Mouse (Mus musculus): ENCODE measurements around the gene Fam78a. TPM values are rescaled to one million over a fixed set of nuclear protein-coding genes. Genes with fewer than 3 reads are reported as not detected.

The Fam78a gene
- 28.7 and 34.9 TPM in 2 replicates for total RNA-seq (2014; rRNA removed; ENCODE audit: low replicate concordance)
- polyA plus RNA-seq (2015; fragmentation: Nextera tagmentation; extraction: Ambion mirVana): 14.6 and 18.0 TPM in 2 replicates

- peak within 1 kb of the TSS; percentile 97 for H3K4me2 ChIP-seq (ENCODE audit: low read depth, low read length)
- peaks cover 28% of the 10 kb centered on the region for H3K4me1 ChIP-seq (ENCODE audit: control insufficient read depth, insufficient read depth)
- peak within 1 kb of the TSS; percentile 73 for H3K9ac ChIP-seq (replicated peaks; ENCODE audit: low read depth, low read length)
- under 1% methylated on average over 65 of the region's 68 CpGs for WGBS
- ATAC-seq (ENCODE audit: insufficient read depth, low read depth) (peak; percentile 28), DNase-seq (ENCODE audit: low spot score) (peak; percentile 82)
- no peaks in the 10 kb centered on the region for H3K36me3 ChIP-seq (replicated peaks; ENCODE audit: control insufficient read depth, insufficient read depth, low read length)
- no peaks in the 10 kb centered on the region for H3K27me3 ChIP-seq (ENCODE audit: control insufficient read depth, insufficient read depth, low read length)
- H3K27ac ChIP-seq (ENCODE audit: low read depth): peak within 1 kb of the TSS; percentile 90
- no peaks in the 10 kb centered on the region for H3K9me3 ChIP-seq (replicated peaks; ENCODE audit: control insufficient read depth, low read length)
- TF ChIP-seq EP300 (IDR thresholded peaks at IDR 0.05; ENCODE audit: low read depth) (no peak), CTCF (IDR thresholded peaks at IDR 0.05; ENCODE audit: low read depth) (no peak)
- H3K4me3 ChIP-seq (ENCODE audit: low read depth, low read length): peak within 1 kb of the TSS; percentile 67
These were observed at the start of gene Fam78a for GRCm38 (mm10) chr2:32084111-32084871. Gene Fam78a (minus strand): TSS chr2:32084857.

- WGBS: 6% methylated on average over 2 of the region's 2 CpGs
- peaks cover 21% of the 10 kb centered on the region for H3K4me1 ChIP-seq (ENCODE audit: control insufficient read depth, insufficient read depth)
These were observed 49.4 kb upstream of the Fam78a start for GRCm38 (mm10) chr2:32134039-32134438.

GRCm38 (mm10) chr2:32132567-32132992 is 47.9 kb upstream of the Fam78a start:
- Histone ChIP-seq H3K36me3 (replicated peaks; ENCODE audit: control insufficient read depth, insufficient read depth, low read length) (no peaks in the 10 kb centered on the region), H3K4me1 (ENCODE audit: control insufficient read depth, insufficient read depth) (peaks cover 28% of the 10 kb centered on the region), H3K9ac (replicated peaks; ENCODE audit: low read depth, low read length) (no peak overlapping the region), H3K27me3 (ENCODE audit: control insufficient read depth, insufficient read depth, low read length) (no peaks in the 10 kb centered on the region), H3K4me3 (ENCODE audit: low read depth, low read length) (no peak overlapping the region), H3K27ac (ENCODE audit: low read depth) (no peak overlapping the region), H3K9me3 (replicated peaks; ENCODE audit: control insufficient read depth, low read length) (no peaks in the 10 kb centered on the region), H3K4me2 (ENCODE audit: low read depth, low read length) (no peak overlapping the region)
- DNase-seq (ENCODE audit: low spot score): peak; percentile 67
- no peak for TF ChIP-seq CTCF (IDR thresholded peaks at IDR 0.05; ENCODE audit: low read depth)
- TF ChIP-seq EP300 (IDR thresholded peaks at IDR 0.05; ENCODE audit: low read depth): no peak
- no peak for ATAC-seq (ENCODE audit: insufficient read depth, low read depth)
- 10% methylated on average over 12 of the region's 12 CpGs for WGBS

More at GRCm38 (mm10) chr2:32134039-32134438, 49.4 kb upstream of the Fam78a start:
- Histone ChIP-seq H3K9me3 (replicated peaks; ENCODE audit: control insufficient read depth, low read length) (no peaks in the 10 kb centered on the region), H3K9ac (replicated peaks; ENCODE audit: low read depth, low read length) (no peak overlapping the region), H3K4me2 (ENCODE audit: low read depth, low read length) (no peak overlapping the region), H3K27me3 (ENCODE audit: control insufficient read depth, insufficient read depth, low read length) (no peaks in the 10 kb centered on the region), H3K27ac (ENCODE audit: low read depth) (no peak overlapping the region), H3K36me3 (replicated peaks; ENCODE audit: control insufficient read depth, insufficient read depth, low read length) (no peaks in the 10 kb centered on the region), H3K4me3 (ENCODE audit: low read depth, low read length) (no peak overlapping the region)
- ATAC-seq (ENCODE audit: insufficient read depth, low read depth) (no peak), DNase-seq (ENCODE audit: low spot score) (peak; percentile 86)
- peak; percentile 94 for TF ChIP-seq CTCF (IDR thresholded peaks at IDR 0.05; ENCODE audit: low read depth)
- TF ChIP-seq EP300 (IDR thresholded peaks at IDR 0.05; ENCODE audit: low read depth): no peak

- Histone ChIP-seq H3K36me3 (replicated peaks; ENCODE audit: control insufficient read depth, insufficient read depth, low read length) (no peaks in the 10 kb centered on the region), H3K4me3 (ENCODE audit: low read depth, low read length) (no peak overlapping the region), H3K27me3 (ENCODE audit: control insufficient read depth, insufficient read depth, low read length) (no peaks in the 10 kb centered on the region), H3K9ac (replicated peaks; ENCODE audit: low read depth, low read length) (no peak overlapping the region), H3K4me1 (ENCODE audit: control insufficient read depth, insufficient read depth) (peaks cover 30% of the 10 kb centered on the region), H3K9me3 (replicated peaks; ENCODE audit: control insufficient read depth, low read length) (no peaks in the 10 kb centered on the region), H3K27ac (ENCODE audit: low read depth) (peak overlapping the region; percentile 94; the same call in 1 of the 2 replicates), H3K4me2 (ENCODE audit: low read depth, low read length) (no peak overlapping the region)
- TF ChIP-seq EP300 (IDR thresholded peaks at IDR 0.05; ENCODE audit: low read depth) (no peak), CTCF (IDR thresholded peaks at IDR 0.05; ENCODE audit: low read depth) (no peak)
- 67% methylated on average over 6 of the region's 6 CpGs for WGBS
- DNase-seq (ENCODE audit: low spot score) (no peak), ATAC-seq (ENCODE audit: insufficient read depth, low read depth) (no peak)
These were observed 47.4 kb upstream of the Fam78a start for GRCm38 (mm10) chr2:32131866-32132566.

GRCm38 (mm10) chr2:32131205-32131834 is 46.7 kb upstream of the Fam78a start:
- ATAC-seq (ENCODE audit: insufficient read depth, low read depth): no peak
- 16% methylated on average over 9 of the region's 9 CpGs for WGBS
- Histone ChIP-seq H3K27me3 (ENCODE audit: control insufficient read depth, insufficient read depth, low read length) (no peaks in the 10 kb centered on the region), H3K4me2 (ENCODE audit: low read depth, low read length) (no peak overlapping the region), H3K4me1 (ENCODE audit: control insufficient read depth, insufficient read depth) (peaks cover 30% of the 10 kb centered on the region), H3K27ac (ENCODE audit: low read depth) (peak overlapping the region; percentile 94), H3K9me3 (replicated peaks; ENCODE audit: control insufficient read depth, low read length) (no peaks in the 10 kb centered on the region), H3K36me3 (replicated peaks; ENCODE audit: control insufficient read depth, insufficient read depth, low read length) (no peaks in the 10 kb centered on the region), H3K9ac (replicated peaks; ENCODE audit: low read depth, low read length) (no peak overlapping the region), H3K4me3 (ENCODE audit: low read depth, low read length) (no peak overlapping the region)
- no peak for DNase-seq (ENCODE audit: low spot score)
- TF ChIP-seq CTCF (IDR thresholded peaks at IDR 0.05; ENCODE audit: low read depth): no peak
- TF ChIP-seq EP300 (IDR thresholded peaks at IDR 0.05; ENCODE audit: low read depth): no peak

All from heart, postnatal 0 days (tissue).